ENCODE assay signal across 11 mouse cellular contexts in the genomic region with DNA sequence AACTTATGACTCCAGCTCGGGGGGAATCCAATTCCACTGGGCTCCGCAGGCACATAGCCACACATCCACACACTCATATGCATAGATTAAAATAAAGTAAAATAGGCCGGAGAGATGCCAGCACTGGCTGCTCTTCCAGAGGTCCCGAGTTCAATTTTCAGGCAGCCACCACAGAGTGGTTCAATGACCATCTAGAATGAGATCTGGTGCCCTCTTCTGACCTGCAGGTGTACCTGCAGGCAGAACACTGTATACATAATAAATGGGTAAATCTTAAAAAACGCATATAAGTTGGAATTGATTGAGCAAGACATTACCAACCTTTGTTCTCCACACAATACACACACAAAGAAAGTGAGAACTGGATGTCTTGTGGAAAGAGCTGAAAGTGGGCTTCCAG. TPM values are rescaled to one million over a fixed set of nuclear protein-coding genes. Genes with fewer than 3 reads are reported as not detected.
DNase-seq lines count a peak whose midpoint lies in the region; ATAC-seq and TF ChIP-seq lines count a peak whose summit lies in the region.
"Had no signal": no experiment of that assay in that cellular context is flagged by ENCODE, and none has a peak within 500 bp of the region (broad histone marks: within the 10 kb centered on the region; RNA-seq: fewer than 3 reads in every experiment).

No protein-coding gene starts in this region.

- H3K27ac ChIP-seq in gastrocnemius, adult 2 months = no peak overlapping the region
- no peak overlapping the region for H3K27ac ChIP-seq in lung, embryonic 14.5 days (ENCODE audit: low read depth)
- H3K27ac ChIP-seq: forebrain, embryonic 15.5 days; heart, embryonic 13.5 days had no signal

- H3K4me3 ChIP-seq in gastrocnemius, adult 2 months = no peak overlapping the region
- H3K4me3 ChIP-seq in lung, embryonic 14.5 days (ENCODE audit: low read depth, low read length) = no peak overlapping the region
- H3K4me3 ChIP-seq: forebrain, embryonic 15.5 days; heart, embryonic 13.5 days had no signal

- no peak overlapping the region for H3K9ac ChIP-seq in lung, embryonic 14.5 days
- H3K9ac ChIP-seq: forebrain, embryonic 15.5 days; heart, embryonic 13.5 days had no signal

- intact Hi-C loops in gastrocnemius, adult 2 months (cut with DNase I) = loop anchor here (5.0 to 10.0 kb wide), 2 partner anchors 58 to 211 kb away; a partner anchor contains a TSS

- no peaks in the 10 kb centered on the region for H3K36me3 ChIP-seq in lung, embryonic 14.5 days (ENCODE audit: insufficient read depth)

- DNase-seq in gastrocnemius, adult 2 months = no peak
- DNase-seq in gastrocnemius, postnatal 10 days = no peak
- DNase-seq in lung, embryonic 14.5 days = peak; percentile 59
- no peak for DNase-seq in lung, postnatal 4 days
- DNase-seq in ES-CJ7 (ENCODE audit: low read depth, low spot score) = peak; percentile 48
- DNase-seq in lung, postnatal 36 days = peak; percentile 44
- DNase-seq in layer of hippocampus, adult 18-20 months (ENCODE audit: low spot score in 2 of 2) = no peak

- no peaks in the 10 kb centered on the region for H3K9me3 ChIP-seq in lung, embryonic 14.5 days (ENCODE audit: low read depth, low read length)
- H3K9me3 ChIP-seq: forebrain, embryonic 15.5 days; heart, embryonic 13.5 days had no signal

- ATAC-seq in lung, embryonic 14.5 days (ENCODE audit: insufficient read depth) = no peak
- no peak for ATAC-seq in monocyte, adult 5-6 weeks (replicated peaks; ENCODE audit: insufficient number of reproducible peaks, low FRiP score, low TSS enrichment, poor library complexity, severe bottlenecking)
- ATAC-seq: forebrain, embryonic 15.5 days had no signal

- TF ChIP-seq CTCF in gastrocnemius, adult 2 months (IDR thresholded peaks at IDR 0.05) = peak; percentile 81
- peak; percentile 57 for TF ChIP-seq CTCF in lung, embryonic 14.5 days (IDR thresholded peaks at IDR 0.05; ENCODE audit: low read depth)

- H3K4me1 ChIP-seq in lung, embryonic 14.5 days (ENCODE audit: insufficient read depth) = peaks cover 12% of the 10 kb centered on the region; the same call in 1 of the 2 replicates

- 48% methylated on average over 5 of the region's 5 CpGs for WGBS in lung, embryonic 14.5 days

- peaks cover 12% of the 10 kb centered on the region for H3K27me3 ChIP-seq in lung, embryonic 14.5 days (ENCODE audit: insufficient read depth, low read length)

- no peak overlapping the region for H3K4me2 ChIP-seq in lung, embryonic 14.5 days
- H3K4me2 ChIP-seq: forebrain, embryonic 15.5 days; heart, embryonic 13.5 days had no signal

RNA-seq across cellular contexts. Expression of a gene that starts 12.6 kb away (rescaled TPM):
- not detected for total RNA-seq in gastrocnemius, adult 2 months (2021)
- total RNA-seq in gastrocnemius, postnatal 10 days (2021) = not detected
- polyA plus RNA-seq in lung, embryonic 14.5 days (2014; fragmentation: Nextera tagmentation; extraction: Ambion mirVana) = 0.11 and 0.14 TPM in 2 replicates
- not detected in 3 replicates for total RNA-seq in monocyte, adult 5-6 weeks (2017)
- 1 to 10 TPM in 1 of 2 experiments, under 1 TPM in 1; 0.79 to 1.2 TPM for total RNA-seq in layer of hippocampus, adult 18-20 months (2021)
- polyA plus RNA-seq: forebrain, embryonic 15.5 days; large intestine, adult 2 months had no signal

RNA-seq across cellular contexts. Expression of a gene that starts 19.0 kb away (rescaled TPM):
- 1 to 10 TPM in 1 of 2 experiments, under 1 TPM in 1; 0.92 to 2.3 TPM for total RNA-seq in gastrocnemius, adult 2 months (2021)
- 1 to 10 TPM; 4.4 to 5.7 TPM for total RNA-seq in gastrocnemius, postnatal 10 days (2021)
- polyA plus RNA-seq in lung, embryonic 14.5 days (2014; fragmentation: Nextera tagmentation; extraction: Ambion mirVana) = 14.9 and 15.5 TPM in 2 replicates
- total RNA-seq in monocyte, adult 5-6 weeks (2017) = not detected in 3 replicates
- 100 to 1,000 TPM; 129 to 136 TPM for total RNA-seq in layer of hippocampus, adult 18-20 months (2021)

RNA-seq across cellular contexts. Expression of a gene that starts 26.3 kb away (rescaled TPM):
- 10 to 100 TPM; 59.1 to 62.6 TPM for total RNA-seq in gastrocnemius, adult 2 months (2021)
- total RNA-seq in gastrocnemius, postnatal 10 days (2021) = 10 to 100 TPM; 59.0 to 65.0 TPM
- 73.6 and 83.2 TPM in 2 replicates for polyA plus RNA-seq in lung, embryonic 14.5 days (2014; fragmentation: Nextera tagmentation; extraction: Ambion mirVana)
- total RNA-seq in monocyte, adult 5-6 weeks (2017) = 10.3 to 21.7 TPM (median 21.0 TPM) in 3 replicates
- total RNA-seq in layer of hippocampus, adult 18-20 months (2021) = 100 to 1,000 TPM; 288 to 294 TPM

RNA-seq across cellular contexts. Expression of a gene that starts 30.7 kb away (rescaled TPM):
- total RNA-seq in gastrocnemius, adult 2 months (2021) = 100 to 1,000 TPM; 126 to 136 TPM
- 100 to 1,000 TPM; 267 to 271 TPM for total RNA-seq in gastrocnemius, postnatal 10 days (2021)
- 228 and 238 TPM in 2 replicates for polyA plus RNA-seq in lung, embryonic 14.5 days (2014; fragmentation: Nextera tagmentation; extraction: Ambion mirVana)
- 57.2 to 80.2 TPM (median 58.1 TPM) in 3 replicates for total RNA-seq in monocyte, adult 5-6 weeks (2017)
- total RNA-seq in layer of hippocampus, adult 18-20 months (2021) = 100 to 1,000 TPM; 172 to 183 TPM

RNA-seq across cellular contexts. Expression of a gene that starts 41.8 kb away (rescaled TPM):
- total RNA-seq in gastrocnemius, adult 2 months (2021) = 10 to 100 TPM; 18.4 to 18.9 TPM
- 10 to 100 TPM; 26.5 to 35.8 TPM for total RNA-seq in gastrocnemius, postnatal 10 days (2021)
- polyA plus RNA-seq in lung, embryonic 14.5 days (2014; fragmentation: Nextera tagmentation; extraction: Ambion mirVana) = 78.7 and 83.0 TPM in 2 replicates
- 83.1 to 122 TPM (median 104 TPM) in 3 replicates for total RNA-seq in monocyte, adult 5-6 weeks (2017)
- total RNA-seq in layer of hippocampus, adult 18-20 months (2021) = 10 to 100 TPM; 41.5 to 43.7 TPM

Comparison
In these comparisons a context has a peak if more than half of its experiments do, and no peak if none do; other contexts are left out.
1. DNase-seq: peak in lung, embryonic 14.5 days (single experiment), ES-CJ7 (single experiment) and lung, postnatal 36 days (single experiment); none in gastrocnemius, adult 2 months (single experiment), gastrocnemius, postnatal 10 days (single experiment), lung, postnatal 4 days (0 of 2) and layer of hippocampus, adult 18-20 months (0 of 2).
2. RNA of a gene that starts 19.0 kb away (total RNA-seq): 129 to 136 TPM in layer of hippocampus, adult 18-20 months; 4.4 to 5.7 TPM in gastrocnemius, postnatal 10 days, 0.92 to 2.3 TPM in gastrocnemius, adult 2 months and not detected in monocyte, adult 5-6 weeks; every median in the first group is over 10 times any median in the second.
3. RNA of a gene that starts 26.3 kb away (total RNA-seq): 288 to 294 TPM in layer of hippocampus, adult 18-20 months; 59.0 to 65.0 TPM in gastrocnemius, postnatal 10 days, 59.1 to 62.6 TPM in gastrocnemius, adult 2 months and 10.3 to 21.7 TPM in monocyte, adult 5-6 weeks; every median in the first group is over 4 times any median in the second.